Mouse (Mus musculus) G1E (cell line): Measurements from ENCODE around the gene D16Ertd472e. TPM values are rescaled to one million over a fixed set of nuclear protein-coding genes. Genes with fewer than 3 reads are reported as not detected.

Experiments
- ATAC-seq: 2 replicates; pipeline ENCODE4 v1.8.0; 2016; ENCODE audit warnings: mild to moderate bottlenecking; ENCODE audit not compliant: insufficient number of reproducible peaks, poor library complexity, low FRiP score, severe bottlenecking; ENCODE audit errors: extremely low read depth
- DNase-seq: peaks from one replicate; pipeline ENCODE4 v3.0.0; 2012; ENCODE audit warnings: low spot score
- H3K27me3 ChIP-seq: 2 replicates; pipeline ENCODE4 v1.6.1; 2012; ENCODE audit warnings: mild to moderate bottlenecking, low read length, inconsistent platforms; ENCODE audit not compliant: insufficient read depth
- H3K36me3 ChIP-seq: replicated peaks from 2 replicates; pipeline ENCODE3; 2012; ENCODE audit warnings: mild to moderate bottlenecking, inconsistent platforms
- H3K4me1 ChIP-seq: 2 replicates; pipeline ENCODE4 v1.6.1; 2012; ENCODE audit warnings: low read depth, low read length, inconsistent platforms, mixed read lengths; ENCODE audit not compliant: insufficient read depth
- H3K4me3 ChIP-seq: 2 replicates; pipeline ENCODE4 v1.5.1; 2012; ENCODE audit warnings: low read depth, mild to moderate bottlenecking, inconsistent platforms, low read length, moderate library complexity, mixed read lengths
- H3K9me3 ChIP-seq: replicated peaks from 2 replicates; pipeline ENCODE4 v1.6.1; 2012; ENCODE audit warnings: inconsistent platforms
- CTCF ChIP-seq: IDR thresholded peaks from 2 replicates; pipeline ENCODE4 v1.5.1; 2012; ENCODE audit warnings: low read depth, low read length, inconsistent platforms, mixed read lengths
- GATA1 ChIP-seq: IDR thresholded peaks from 2 replicates; pipeline ENCODE4 v1.6.1; 2012; ENCODE audit warnings: borderline replicate concordance, low read length, inconsistent platforms, mixed read lengths
- GATA2 ChIP-seq: IDR thresholded peaks from 2 replicates; pipeline ENCODE4 v1.6.1; 2012; ENCODE audit warnings: low read depth, low read length, inconsistent platforms, borderline replicate concordance
- POLR2AphosphoS5 ChIP-seq: IDR thresholded peaks from 2 replicates; pipeline ENCODE4 v1.6.1; 2012; ENCODE audit warnings: low read depth, low read length, inconsistent platforms; ENCODE audit not compliant: insufficient replicate concordance
- TAL1 ChIP-seq: conservative IDR thresholded peaks from 2 replicates; pipeline ENCODE4 v1.6.1; 2012; ENCODE audit warnings: low read depth, low read length, inconsistent platforms, mixed read lengths
- polyA plus RNA-seq: library from polyadenylated mRNA; stranded (reverse); fragments of >175 nt; gene quantifications from 2 replicates; pipeline ENCODE4 v1.2.3, GENCODE M21; 2012
- total RNA-seq, 2 experiments: library from RNA; stranded (forward) in 1 of 2; stranded (reverse) in 1 of 2; fragments of 200-1000 nt in 1 of 2; fragments of >200 nt in 1 of 2; fragmentation: Nextera tagmentation in 1 of 2; gene quantifications; 2 replicates each; pipeline ENCODE4 v1.2.3; 2014 to 2017

Gene D16Ertd472e
- total RNA-seq (2014; fragmentation: Nextera tagmentation): not detected in 2 replicates
- total RNA-seq (2017): not detected in 2 replicates
- polyA plus RNA-seq: not detected in 2 replicates

DNA sequence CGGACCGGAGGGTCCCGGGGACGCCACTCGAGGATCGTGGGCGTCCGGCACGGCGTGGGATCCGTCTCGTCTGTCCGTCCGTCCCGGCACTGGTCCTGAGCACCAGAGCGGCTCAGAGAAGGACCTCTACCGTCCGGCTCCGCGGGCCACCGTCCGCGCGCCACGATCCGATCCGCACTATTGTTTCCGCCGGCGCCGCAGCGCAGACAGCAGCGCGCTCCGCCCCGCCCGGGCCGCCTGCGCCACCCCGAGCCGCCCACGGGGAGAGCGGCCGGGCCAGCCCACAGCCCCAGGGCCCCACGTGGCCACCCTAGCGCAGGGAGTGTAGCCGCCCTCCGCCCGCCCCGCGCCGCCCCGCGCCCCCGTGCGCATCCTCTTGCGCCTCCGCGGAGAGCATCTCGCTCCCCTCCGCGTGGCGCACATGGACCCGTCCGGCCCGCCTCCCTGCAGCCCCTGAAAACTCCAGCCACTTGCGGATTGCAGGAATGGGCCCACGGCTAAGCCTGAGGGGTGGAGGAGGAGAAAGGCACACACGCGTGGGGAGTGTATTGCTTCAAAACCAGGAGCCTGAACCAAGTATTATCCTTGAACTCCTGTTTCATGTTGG is at the start of gene D16Ertd472e:
TSS of gene D16Ertd472e (minus strand) at position 231 of the 607 bp plus-strand sequence.
- DNase-seq (no peak), ATAC-seq (no peak)
- TF ChIP-seq CTCF: no peak
- no peak for TF ChIP-seq GATA2
- no peak for TF ChIP-seq GATA1
- no peak for TF ChIP-seq POLR2AphosphoS5
- TF ChIP-seq TAL1: no peak
- Histone ChIP-seq H3K9me3 (peaks cover 46% of the 10 kb centered on the region), H3K4me3 (no peak within 1 kb of the TSS; the same call in 1 of the 2 replicates), H3K36me3 (no peaks in the 10 kb centered on the region), H3K27me3 (no peaks in the 10 kb centered on the region), H3K4me1 (no peaks in the 10 kb centered on the region)

DNA sequence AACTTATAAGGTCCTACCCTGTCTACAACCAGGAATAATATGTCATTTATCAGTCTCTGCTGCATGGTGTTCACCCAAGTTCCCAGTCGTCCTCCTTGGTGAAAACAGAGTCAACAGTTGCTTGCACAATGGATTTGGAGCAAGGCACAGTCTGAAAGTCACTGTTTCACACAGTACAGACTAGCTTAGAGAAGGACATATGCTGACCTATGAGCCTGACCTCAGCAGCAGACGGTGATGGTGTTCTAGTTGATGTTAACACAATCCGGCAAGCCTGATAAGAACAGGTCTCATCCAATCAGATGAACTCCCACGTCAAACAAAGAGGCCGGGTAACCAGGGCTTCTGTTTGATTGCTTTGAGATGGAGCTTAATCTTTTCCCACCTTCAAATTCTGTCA is 46.2 kb upstream of the D16Ertd472e start:
- H3K36me3 ChIP-seq: no peaks in the 10 kb centered on the region
- H3K27me3 ChIP-seq: no peaks in the 10 kb centered on the region
- TF ChIP-seq CTCF (no peak), GATA2 (no peak), TAL1 (no peak), GATA1 (no peak)
- DNase-seq (no peak), ATAC-seq (no peak)
- no peaks in the 10 kb centered on the region for H3K4me1 ChIP-seq
- H3K4me3 ChIP-seq: no peak overlapping the region
- H3K9me3 ChIP-seq: peaks cover 22% of the 10 kb centered on the region

DNA sequence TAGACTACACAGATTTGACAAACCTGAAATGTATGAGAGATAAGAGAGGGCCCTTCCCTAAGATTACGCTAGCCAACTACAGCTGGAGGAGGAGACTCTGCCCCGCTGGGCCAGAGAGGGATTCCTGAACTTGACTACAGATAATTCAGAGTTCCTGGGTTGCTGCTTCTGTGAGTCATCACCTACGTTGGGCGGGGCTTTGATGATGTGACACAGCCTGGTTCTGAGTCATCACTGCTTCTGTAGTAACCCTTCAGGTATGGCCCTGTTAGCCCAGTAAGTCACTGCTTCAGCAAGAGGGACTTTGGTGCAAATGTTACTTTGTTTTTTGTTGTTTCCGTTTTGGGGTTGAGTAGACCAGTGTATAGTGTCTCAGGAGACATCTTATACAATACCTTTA is 42.9 kb upstream of the D16Ertd472e start:
- H3K36me3 ChIP-seq: no peaks in the 10 kb centered on the region
- TF ChIP-seq CTCF (no peak), GATA1 (no peak), GATA2 (no peak), POLR2AphosphoS5 (no peak), TAL1 (no peak)
- no peaks in the 10 kb centered on the region for H3K27me3 ChIP-seq
- peaks cover 26% of the 10 kb centered on the region for H3K9me3 ChIP-seq
- DNase-seq (no peak), ATAC-seq (no peak)
- H3K4me3 ChIP-seq: no peak overlapping the region
- no peaks in the 10 kb centered on the region for H3K4me1 ChIP-seq

DNA sequence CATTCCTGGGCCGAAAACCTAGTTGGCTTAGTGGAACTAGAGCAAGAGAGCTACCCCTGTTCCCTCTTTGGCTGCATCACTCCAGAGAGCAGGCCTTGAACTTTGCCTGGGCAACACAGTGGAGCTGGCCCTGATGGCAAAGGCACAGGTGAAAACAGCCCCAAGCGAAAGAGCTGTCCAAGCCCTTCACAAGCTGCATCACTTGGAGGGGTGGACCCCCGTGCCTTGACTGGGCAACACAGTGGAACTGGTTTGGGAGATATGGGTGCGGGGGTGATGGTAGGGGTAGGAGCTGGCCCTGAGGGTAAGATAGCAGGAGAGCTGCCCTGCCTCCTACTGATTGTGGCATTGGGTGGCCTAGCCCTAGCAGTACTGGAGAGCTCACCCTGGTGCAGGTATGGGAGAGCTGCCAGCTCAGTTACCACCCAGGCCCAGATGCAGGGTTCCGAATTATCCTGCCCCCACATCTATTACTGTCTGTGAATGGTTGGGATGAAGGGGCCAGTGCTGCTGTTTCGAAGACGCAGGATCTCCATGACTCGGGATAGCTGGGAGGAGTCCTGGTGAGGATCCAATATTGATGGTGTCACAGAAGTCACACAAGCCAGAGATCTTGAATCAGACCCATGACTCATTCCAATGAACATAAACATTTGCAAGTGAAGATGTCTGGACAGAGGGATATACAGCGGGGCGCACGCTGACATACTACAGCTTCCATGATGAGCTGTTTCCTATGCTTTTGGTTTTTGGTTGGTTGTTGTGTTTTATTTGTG is 41.4 kb upstream of the D16Ertd472e start:
- no peak for TF ChIP-seq CTCF
- TF ChIP-seq GATA1: no peak
- no peak for TF ChIP-seq GATA2
- no peak for TF ChIP-seq POLR2AphosphoS5
- no peak for TF ChIP-seq TAL1
- Histone ChIP-seq H3K9me3 (peaks cover 26% of the 10 kb centered on the region), H3K27me3 (no peaks in the 10 kb centered on the region), H3K36me3 (no peaks in the 10 kb centered on the region), H3K4me1 (no peaks in the 10 kb centered on the region), H3K4me3 (no peak overlapping the region)
- ATAC-seq (no peak), DNase-seq (no peak)

DNA sequence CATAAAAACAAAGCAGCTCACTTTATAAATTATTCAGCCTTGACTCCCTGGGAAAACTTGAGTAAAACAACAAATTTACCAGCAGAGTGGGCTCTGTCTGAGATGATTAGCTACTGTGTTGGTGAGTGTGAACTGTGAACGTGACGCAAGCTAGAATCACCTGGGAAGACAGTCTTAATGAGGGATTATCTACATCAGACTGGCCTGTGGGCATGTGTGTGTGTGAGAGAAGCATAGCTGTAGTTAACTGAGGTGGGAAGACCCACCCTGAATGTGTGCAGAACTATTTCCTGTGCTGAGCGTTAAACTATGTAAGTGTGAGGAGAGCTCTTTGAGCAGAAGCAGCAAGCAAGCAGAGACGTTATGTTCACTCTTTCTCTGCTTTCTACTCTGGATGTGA is 29.7 kb upstream of the D16Ertd472e start:
- ATAC-seq: no peak
- Histone ChIP-seq H3K4me1 (no peaks in the 10 kb centered on the region), H3K4me3 (no peak overlapping the region), H3K9me3 (peaks cover 2% of the 10 kb centered on the region; the same call in 1 of the 2 replicates), H3K36me3 (no peaks in the 10 kb centered on the region), H3K27me3 (no peaks in the 10 kb centered on the region)
- no peak for DNase-seq
- no peak for TF ChIP-seq TAL1

DNA sequence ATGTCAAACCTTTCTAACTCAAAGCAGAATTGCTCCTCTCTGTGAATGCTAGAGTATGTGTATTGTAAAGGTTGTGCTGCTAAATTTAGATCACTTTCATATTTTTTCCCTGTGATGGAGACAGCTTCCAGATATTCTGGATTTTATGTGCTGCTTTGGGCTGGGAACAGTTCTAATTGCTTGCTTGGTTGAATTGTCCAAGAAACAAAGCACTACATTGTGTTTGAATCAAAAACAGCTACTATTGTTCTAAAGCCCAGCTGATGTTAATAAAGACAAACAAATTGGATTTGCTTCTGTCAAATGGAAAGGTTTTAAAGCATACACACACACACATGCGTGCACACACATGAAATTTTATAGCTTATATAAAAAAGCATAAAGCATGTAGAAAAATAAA is 22.4 kb upstream of the D16Ertd472e start:
- no peak for DNase-seq
- no peak for ATAC-seq
- H3K27me3 ChIP-seq: no peaks in the 10 kb centered on the region
- no peaks in the 10 kb centered on the region for H3K36me3 ChIP-seq
- TF ChIP-seq POLR2AphosphoS5 (no peak), GATA2 (no peak), TAL1 (no peak), CTCF (no peak), GATA1 (no peak)
- H3K4me1 ChIP-seq: no peaks in the 10 kb centered on the region
- H3K9me3 ChIP-seq: peaks cover 16% of the 10 kb centered on the region
- H3K4me3 ChIP-seq: no peak overlapping the region
